Mouse (Mus musculus) frontal cortex, postnatal 25 days (tissue): ENCODE data around the gene Tspan10.

ENCODE experiments used
- DNase-seq, 2 experiments: peaks; one replicate each; pipeline ENCODE4 v3.0.0; 2022; ENCODE audit warnings: low spot score in 2 of 2

Gene Tspan10

DNA sequence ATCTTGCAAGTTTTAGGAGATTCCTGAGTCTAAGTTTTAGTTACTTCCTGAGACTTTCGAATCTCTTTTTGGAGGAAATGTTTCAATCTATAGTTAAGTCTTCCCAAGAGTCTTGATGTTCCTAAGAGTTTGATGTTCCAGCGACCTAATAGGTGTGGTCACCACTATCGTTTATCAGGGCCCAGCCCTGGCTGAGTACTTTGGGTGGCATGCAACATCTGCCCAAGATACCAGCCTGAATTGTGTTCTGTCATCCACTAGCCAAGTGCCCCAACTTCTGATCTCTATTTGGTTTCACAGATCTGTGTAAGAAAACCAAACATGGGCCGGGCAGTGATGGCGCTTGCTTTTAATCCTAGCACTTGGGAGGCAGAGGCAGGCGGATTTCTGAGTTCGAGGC is 13.0 kb downstream of the Tspan10 start:
- no peak for DNase-seq

DNA sequence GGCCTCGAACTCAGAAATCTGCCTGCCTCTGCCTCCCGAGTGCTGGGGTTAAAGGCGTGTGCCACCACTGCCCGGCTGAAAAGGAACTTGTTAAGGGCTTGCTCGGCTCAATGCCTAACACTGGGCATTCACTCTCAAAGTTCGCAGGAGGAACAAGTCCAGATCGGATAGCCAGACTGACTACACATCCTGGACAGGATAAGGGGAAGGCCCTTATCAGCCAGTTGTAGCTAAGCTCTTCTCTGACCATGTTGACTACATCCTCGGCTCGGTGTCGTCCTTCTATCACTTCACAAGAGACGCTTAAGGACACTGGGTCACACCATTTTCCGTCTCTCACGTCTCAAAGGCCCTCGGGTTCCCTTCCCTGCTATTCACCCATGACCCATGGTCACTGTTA is 14.9 kb downstream of the Tspan10 start:
- no peak for DNase-seq

DNA sequence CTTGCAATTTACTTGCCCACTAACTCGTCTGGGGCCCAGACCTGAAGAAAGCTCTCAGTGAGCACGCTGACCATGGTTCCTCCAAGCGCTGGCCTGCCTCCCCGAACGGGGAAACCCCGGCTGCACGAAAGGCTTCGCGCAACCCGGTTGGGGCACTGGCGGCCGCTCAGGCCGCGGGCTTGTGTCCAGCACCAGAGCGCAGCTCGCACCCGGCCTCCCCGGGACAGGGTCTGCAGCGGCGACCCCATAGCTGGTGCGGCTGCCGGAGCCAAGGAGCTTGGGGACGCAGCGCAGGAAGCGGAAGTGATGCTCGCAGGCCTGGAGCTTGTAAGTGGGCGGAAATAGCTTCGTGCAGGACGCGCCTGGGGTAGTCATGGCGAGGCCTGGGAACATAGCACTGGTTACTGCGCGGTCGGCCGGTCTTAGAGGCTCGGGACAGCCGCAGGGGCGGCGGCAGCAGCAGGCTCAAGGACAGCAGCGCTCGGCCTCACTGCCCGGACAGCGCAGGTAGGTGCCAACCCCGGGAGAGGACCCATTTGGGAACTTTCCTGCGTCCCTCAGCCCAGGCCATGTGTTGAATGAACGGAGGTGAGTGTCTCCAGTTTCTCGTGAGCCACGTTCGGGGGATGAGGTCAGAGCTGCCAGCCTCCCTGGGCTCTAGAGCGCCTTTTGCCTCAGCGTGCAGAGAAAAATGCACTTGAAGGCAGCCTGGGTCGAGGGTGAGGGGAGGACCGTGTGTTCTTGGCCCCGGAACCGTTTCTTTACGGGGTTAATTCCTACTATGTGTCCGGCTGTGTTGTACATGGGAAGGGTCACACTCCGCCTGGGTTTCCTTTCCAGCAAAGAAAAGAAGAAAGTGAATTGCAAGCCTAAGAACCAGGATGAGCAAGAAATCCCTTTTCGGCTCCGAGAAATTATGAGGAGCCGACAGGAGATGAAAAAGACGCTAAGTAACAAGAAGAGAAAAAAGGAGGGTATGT is 15.6 kb downstream of the Tspan10 start, which contains the start of the genes Oxld1 and Ccdc137:
TSS of gene Oxld1 (minus strand) at position 297 of the 980 bp plus-strand sequence.
TSS of gene Ccdc137 (plus strand) at position 344 of the 980 bp plus-strand sequence.
- peak; percentile 54 to 60 for DNase-seq

DNA sequence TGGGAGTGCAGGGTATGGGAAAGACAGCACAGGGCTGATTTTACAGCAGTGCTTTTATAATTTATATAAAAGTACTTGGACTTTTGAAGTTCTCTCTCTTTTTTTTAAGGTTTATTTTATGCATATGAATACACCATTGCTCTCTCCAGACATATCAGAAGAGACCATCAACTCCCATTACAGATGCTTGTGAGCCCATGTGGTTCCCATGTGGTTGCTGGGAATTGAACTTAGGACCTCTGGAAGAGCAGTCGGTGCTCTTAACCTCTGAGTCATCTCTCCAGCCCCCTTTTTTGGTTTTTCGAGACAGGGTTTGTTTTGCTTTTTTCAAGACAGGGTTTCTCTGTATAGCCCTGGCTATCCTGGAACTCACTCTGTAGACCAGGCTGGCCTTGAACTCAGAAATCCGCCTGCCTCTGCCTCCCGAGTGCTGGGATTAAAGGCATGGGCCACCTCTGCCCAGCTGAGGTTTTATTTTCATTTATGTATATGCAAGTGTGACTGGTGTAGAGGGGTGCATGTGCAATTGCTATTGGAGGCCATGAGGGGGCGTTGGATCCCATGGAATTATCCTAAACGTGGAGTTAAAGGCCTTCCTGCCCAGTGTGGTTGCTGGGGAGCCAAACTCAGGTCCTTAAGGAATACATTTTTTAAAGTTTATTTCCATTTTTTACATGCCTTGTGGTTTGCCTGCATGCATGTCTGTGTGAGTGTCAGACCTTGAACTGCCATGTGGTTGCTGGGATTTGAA is 16.6 kb downstream of the Tspan10 start:
- DNase-seq: no peak

DNA sequence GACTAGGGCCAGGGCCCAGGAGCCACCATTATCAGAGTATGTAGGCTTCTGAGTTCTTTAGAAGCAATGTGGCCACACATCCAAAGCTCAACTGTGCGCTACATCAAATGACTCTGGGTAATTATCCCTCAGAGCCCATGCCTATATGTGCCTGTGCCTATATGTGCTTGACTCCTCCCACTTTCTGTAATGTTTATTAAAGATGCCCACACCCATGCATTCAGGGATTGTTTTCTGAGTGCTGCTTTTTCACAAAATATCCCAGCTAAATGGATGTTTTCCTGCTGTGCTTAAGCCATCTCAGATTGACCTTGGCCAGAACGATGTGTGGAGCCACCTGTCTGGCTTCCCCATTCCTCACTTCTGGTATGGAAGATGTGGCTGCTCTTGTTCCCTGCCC is 21.1 kb downstream of the Tspan10 start:
- DNase-seq: no peak

DNA sequence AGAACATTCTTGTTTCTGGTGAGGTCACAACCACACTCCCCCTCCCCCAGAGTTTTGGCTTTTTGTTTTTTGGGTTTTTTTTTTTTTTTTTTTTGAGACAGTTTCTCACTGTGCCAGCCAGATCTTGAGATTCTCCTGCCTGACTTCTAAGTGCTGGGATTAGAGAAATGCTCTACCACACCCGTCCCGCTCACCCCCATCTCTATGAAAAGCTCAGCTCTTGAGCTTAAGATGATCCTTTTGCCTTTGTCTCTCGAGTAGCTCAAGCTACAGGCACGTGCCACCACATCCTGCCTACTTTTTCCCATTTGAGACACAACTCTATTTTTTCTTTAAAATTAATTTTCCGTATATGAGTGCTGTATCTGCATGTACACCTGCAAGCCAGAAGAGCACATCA is 21.9 kb downstream of the Tspan10 start:
- DNase-seq: no peak

DNA sequence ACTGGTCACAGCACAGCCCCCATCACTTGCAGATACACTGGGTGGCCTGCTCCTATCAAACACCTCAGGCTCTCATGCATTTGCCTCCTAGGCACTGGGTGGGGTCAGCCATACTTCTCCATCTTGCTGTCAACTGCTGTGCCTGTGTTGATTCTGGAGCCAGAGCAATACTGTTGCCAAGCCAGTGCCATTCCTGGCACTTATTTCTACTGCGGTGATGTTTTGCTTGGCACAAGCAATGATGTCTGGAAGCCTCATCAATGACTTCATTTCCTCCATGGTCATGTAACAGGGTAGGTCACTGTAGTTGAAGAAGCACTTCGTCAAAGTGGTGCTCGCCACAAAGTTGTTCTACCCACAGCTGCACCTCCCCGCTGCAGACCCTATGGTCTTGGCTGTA is 23.1 kb downstream of the Tspan10 start:
- DNase-seq: no peak

DNA sequence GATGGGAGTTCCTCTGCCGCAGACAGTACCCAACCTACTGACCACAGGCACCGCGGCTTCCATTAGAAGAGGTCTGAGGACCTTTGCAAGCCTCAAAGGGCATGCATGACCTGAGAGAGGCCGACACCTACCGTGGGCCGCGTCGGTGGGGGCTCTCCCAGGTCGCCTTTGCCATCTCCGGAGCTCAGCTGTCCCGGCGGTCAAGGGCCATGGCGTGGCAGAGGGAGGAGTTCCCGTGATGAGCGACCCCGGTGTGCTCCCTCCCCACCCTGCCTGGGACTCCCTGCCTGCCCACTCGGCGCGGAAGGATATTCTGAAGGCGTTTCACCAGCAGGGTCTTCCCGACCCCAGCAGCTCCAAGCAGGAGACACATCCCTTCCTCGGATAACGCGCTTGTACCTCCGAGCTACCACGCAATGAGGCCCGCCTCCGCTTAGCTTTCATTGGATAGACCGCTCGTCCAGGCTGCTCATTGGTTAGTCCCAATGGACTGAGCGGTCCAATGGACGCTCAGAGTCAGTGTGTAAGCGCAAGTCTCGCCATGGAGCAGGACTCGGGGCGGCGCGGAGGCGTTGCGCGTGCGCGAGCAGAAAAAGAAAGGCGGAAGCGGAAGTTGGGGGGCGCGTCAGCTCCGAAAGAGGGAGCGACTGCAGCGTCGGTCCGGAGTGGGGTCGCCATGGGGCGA is 24.7 kb downstream of the Tspan10 start, which contains the start of gene Arl16:
TSS of gene Arl16 (minus strand) at position 557 of the 685 bp plus-strand sequence.
- peak; percentile 83 to 90 for DNase-seq

DNA sequence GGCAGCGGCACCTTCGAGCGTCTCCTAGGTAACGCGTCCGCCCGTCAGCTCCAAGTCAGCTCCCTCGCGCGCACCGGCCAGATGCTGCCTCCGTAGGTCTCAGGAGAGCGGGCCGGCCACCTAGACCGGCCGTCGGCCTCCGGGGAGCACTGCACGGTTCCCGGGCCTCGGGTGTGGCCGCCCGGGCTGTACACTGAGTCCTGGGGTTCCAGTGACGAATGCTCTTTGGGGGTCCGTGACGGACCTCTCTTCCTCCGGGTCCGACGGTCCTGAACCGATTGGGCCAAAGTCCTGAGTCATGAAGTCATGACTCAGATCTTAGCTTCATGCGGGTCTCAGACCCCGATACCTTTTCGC is 25.3 kb downstream of the Tspan10 start:
- no peak for DNase-seq

DNA sequence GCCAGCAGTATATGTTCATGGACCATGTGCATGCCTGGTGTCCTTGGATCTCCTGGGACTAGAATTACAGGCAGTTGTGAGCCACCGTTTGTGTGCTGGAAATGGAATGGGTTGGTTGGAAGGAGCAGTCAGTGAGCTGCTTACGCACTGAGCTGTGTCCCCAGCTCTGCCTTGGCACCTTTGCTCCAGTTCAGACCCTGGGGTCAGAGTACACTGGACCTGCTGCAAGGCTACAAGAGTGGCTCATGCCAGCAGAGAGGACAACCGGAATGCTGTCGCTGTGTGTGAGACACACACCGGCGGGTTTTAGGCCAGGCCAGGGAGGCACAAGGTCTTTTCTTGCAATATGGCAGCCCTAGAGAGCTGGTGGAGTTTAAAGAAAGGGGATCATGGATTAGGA is 29.6 kb downstream of the Tspan10 start:
- DNase-seq: no peak

DNA sequence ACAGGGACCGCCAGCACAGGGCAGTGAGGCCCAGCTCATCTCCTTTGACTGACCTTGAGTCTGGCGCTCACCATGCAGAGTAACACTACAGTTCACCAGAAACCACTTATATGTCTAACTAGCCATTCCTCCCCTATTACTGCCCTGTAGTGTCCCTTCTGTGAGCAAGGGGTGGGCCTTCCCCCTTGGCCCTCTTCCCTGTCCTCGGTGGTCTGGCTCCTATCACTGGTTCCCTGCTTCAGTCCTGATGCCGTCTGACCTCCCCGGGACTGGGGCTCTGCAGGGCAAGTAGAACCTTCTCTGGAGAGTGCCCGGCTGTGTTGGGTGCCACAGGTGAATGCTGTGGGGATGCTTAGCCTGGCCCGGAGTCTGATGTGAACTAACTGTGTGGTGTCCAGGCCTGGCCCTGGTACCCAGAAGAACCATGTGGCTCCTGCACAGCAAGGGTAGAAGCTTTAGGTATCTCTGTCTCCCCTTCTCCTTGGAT is 41.0 kb downstream of the Tspan10 start:
- no peak for DNase-seq

DNA sequence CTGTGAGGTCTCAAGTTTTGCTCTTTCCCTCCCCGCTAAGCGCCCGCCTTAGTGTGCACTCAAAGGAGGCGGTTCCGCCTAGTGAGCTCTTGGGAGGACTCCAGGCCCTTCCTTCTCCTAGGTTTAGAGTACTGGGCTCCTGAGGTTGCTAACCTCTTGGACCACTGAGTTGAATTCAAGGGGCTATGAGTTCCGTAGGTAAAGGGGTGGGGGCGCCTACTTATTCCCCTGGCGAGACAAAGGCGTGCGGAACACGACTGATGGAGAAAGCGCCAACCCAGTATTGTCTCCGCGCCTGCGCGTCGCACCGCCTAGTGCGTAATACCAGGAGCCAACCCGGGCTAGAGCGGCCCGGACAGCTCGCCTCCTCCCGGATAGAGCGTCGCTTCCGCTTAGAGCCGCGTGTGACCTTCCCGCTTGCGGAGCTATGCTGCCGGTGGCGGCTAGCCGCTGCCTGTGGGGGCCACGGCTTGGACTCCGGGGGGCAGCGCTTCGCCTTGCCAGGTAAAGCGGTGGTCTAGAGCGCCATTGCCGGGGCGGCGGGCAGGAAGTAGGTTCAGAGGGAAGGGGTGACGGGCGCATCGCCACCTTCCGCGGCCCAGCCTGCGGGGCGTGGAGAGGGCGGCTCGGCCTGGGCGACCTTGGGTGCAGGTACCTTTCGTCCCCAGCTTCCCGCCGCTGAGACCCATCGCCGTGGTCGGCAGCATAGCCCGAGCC is 42.0 kb downstream of the Tspan10 start, which contains the start of gene Mrpl12:
TSS of gene Mrpl12 (plus strand) at position 349 of the 717 bp plus-strand sequence.
- peak; percentile 70 to 84 for DNase-seq

DNA sequence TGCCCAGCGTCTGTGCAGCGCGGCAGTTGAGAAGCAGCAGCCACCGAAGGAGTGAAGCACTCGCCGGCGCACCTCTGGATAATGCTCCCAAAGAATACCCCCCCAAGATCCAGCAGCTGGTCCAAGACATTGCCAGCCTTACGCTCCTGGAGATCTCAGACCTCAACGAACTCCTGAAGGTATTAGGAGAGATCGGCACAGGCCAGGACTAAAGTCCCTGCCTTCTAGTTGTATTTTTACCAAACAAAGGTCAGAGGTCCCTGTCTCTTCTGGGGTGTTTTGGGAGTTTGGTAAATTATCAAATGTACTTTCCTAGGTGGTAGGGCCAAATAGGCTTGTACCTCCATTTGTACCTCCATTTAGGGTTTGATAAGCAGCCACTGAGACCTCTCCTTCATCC is 42.8 kb downstream of the Tspan10 start:
- DNase-seq: no peak

DNA sequence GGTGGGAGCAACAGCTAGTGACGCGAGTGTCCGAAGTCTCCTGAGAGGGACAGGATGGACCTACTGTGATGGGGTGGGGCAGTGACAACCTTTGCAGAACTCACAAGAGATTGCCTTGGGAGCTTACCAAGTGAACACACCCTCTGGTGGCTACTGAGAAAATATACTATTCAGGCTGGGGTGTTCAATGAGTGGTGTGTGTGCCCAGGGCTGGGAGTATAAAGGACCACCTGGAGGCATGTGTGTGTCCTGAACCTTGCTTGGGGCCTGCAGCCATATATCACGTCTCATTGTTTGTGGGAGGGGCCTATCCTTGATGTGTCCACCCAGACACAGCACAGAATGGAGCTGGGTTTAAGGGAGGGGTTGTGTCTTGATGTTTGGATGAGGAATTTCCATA is 46.1 kb downstream of the Tspan10 start:
- DNase-seq: no peak

DNA sequence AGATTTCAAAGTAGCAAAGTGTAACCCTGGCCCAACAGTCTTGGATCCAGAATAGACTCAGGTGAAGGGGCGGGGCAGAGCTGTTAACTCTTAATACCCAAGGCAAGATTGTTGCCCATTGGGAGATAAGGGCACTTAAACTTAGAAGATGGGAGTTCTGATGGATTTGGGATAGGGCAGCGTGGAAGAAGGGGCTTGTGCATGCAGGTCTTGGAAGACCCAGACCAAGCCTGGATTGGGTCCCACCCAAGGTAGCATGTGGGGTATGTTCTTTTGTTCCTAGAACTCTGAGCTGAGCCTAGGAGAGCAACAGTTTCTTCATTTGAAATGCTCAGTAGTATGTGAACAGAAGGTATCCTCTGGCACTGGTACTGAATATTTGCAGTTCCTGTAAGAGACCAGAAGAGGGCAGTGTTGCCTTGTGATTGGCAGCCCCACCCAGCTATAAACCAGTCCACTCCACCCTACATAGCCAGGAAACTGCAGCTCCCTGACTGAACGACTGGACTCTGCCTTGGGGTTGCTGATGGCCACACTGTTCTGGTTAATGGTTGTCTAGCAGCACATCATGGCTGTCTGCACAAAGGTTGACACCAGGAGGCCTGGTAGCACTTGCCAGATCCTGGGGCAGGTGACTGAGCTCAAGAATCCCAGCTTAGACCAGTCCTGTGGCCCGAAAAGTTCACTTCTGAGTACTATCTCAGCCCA is 46.8 kb downstream of the Tspan10 start:
- peak in 1 of 2 experiments; percentile 43 for DNase-seq

DNA sequence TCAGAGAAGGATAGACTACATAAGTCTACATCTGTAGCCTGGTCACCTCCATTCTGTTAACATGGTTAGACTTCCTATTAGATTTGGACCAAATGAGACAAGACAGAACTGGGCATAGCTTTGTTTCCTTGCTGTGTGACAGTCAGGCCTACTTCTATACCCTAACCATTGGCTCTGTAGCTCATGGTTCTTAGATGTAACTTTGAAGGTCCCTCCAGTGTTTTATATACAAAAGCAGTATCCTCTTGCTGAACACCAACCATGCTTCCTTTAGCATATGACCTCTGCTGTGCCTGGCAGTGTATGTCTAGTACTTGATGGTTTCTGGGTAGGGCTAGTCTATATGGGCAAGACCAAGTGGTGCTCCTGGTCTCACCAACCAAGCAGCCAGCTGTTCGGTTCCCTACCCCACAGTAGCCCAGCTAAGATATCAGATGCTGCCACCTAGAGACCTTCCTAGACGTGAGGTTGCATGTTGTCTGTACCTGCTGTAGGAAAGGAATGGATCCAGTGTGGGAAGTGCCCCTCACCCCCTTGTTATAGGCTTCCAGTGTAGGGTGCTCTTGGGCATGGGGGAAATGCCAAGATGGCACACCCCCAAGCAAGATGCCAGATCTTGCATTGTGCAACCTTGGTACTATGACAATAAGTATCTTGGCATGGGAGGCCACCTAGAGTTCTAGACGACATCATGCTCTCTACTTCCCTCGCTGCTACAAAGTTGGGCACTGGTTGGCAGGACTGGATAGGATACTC is 48.0 kb downstream of the Tspan10 start:
- DNase-seq: no peak

DNA sequence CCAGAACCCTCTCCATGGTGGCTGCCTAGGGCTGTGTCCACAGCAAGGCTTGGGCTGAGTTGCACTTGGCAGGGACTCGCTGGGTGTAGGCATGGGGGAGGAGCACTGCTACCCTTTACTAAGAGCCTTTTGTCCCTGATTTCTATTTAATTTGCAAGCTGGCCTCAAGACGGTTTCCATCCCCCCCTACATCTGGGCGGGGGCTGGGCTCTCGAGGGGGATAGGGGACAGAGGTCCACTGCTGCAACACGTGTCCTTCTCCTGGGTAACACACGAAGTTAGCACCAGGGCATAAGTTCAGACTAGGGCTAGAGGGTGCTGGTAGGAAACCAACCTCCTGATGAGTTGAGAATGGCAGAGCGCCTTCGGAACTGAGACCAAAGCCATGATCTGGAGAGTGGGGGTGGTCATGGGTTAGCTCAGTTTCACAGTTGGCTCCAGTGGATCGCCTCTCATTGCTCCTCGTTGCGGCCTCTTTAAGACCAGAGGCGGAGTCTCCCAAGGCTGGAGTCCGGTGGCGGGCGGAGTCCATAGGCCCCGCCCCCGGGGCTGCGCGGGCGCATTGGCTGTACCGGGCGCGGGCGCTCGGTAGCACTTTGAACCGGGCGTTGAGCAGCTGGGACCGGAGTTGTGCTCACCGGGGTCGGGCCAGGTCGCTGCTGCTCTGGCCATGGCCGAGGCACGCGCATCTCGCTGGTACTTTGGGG is 49.0 kb downstream of the Tspan10 start, which contains the start of gene Slc25a10:
TSS of gene Slc25a10 (plus strand) at position 524 of the 707 bp plus-strand sequence.
- DNase-seq: peak; percentile 61 to 68

DNA sequence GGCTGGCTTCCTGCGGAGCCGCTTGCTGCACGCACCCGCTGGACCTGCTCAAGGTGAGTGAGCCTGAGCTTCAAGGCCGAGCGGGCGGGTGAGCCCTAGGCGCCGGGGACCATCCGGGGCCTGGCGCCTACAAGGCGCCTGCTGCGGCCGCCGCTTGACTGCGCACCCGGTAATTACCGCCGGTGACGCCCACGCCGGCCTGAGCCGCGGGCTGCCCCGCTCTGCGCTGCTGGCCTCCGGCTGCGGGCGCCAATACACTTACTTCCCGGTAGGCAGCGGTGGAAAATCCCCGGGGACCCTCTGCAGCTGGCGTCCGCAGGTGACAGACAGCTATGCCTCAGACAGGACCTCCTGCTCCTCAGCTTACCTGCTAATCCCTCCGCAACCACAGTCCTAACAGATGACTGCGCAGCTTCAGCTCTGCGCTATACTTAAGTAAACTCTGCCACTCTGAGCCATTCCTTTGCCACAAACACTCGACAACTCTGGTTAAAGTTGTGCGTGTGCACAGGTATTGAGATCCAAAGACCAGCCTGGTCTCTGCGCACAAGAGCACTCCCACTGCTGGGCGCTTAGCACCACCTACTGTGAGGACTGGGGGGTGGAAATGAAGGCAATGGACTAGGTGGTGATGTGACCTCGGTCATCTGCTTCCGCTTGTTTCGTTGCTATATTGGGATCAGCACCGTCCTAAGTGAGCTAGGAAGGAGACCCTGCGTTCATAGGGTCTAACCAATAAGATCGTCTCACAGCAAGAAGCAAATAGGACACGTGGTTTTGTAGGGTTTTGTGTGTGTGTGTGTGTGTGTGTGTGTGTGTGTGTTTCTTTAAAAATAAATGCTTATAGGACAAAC is 49.8 kb downstream of the Tspan10 start:
- DNase-seq: no peak
